Mouse (Mus musculus): Measurements from ENCODE around the gene Clpsl2.
A peak's percentile ranks its signal among the peaks of the same experiment; 100 is the strongest.
"Not testable (repeated sequence)": the region's sequence is repeated elsewhere in the genome, so short reads cannot be mapped to it uniquely, and the experiment has no call there.

Gene Clpsl2

GRCm38 (mm10) chr17:28521071-28521726 lies 28.0 kb upstream of the Clpsl2 start:
- no peak for DNase-seq (ENCODE audit: extremely low read depth, low read depth)

- no peak for DNase-seq (ENCODE audit: extremely low read depth, low read depth)
These were observed 27.3 kb upstream of the Clpsl2 start for GRCm38 (mm10) chr17:28521920-28522319.

- DNase-seq (ENCODE audit: extremely low read depth, low read depth), result peak; percentile 76
These were observed 26.4 kb upstream of the Clpsl2 start for GRCm38 (mm10) chr17:28522623-28523354.

GRCm38 (mm10) chr17:28523355-28524008 lies 25.7 kb upstream of the Clpsl2 start:
- DNase-seq (ENCODE audit: extremely low read depth, low read depth), result peak; percentile 44

- DNase-seq (ENCODE audit: extremely low read depth, low read depth), result no peak
These were observed 25.1 kb upstream of the Clpsl2 start for GRCm38 (mm10) chr17:28524009-28524695.

GRCm38 (mm10) chr17:28524831-28525430 lies 24.3 kb upstream of the Clpsl2 start:
- DNase-seq (ENCODE audit: extremely low read depth, low read depth), result peak; percentile 42

GRCm38 (mm10) chr17:28527184-28528042 lies 21.8 kb upstream of the Clpsl2 start:
- no peak for DNase-seq (ENCODE audit: extremely low read depth, low read depth)

GRCm38 (mm10) chr17:28528043-28528351 lies 21.2 kb upstream of the Clpsl2 start:
- DNase-seq (ENCODE audit: extremely low read depth, low read depth), result peak; percentile 59

- no peak for DNase-seq (ENCODE audit: extremely low read depth, low read depth)
These were observed 20.1 kb upstream of the Clpsl2 start for GRCm38 (mm10) chr17:28529116-28529515.

- DNase-seq (ENCODE audit: extremely low read depth, low read depth), result no peak
These were observed 18.7 kb upstream of the Clpsl2 start, which contains the start of gene Armc12 for GRCm38 (mm10) chr17:28530506-28530905. Armc12 (plus strand) TSS chr17:28530806.

GRCm38 (mm10) chr17:28531946-28532345 lies 17.3 kb upstream of the Clpsl2 start:
- DNase-seq (ENCODE audit: extremely low read depth, low read depth), result no peak

- no peak for DNase-seq (ENCODE audit: extremely low read depth, low read depth)
These were observed 16.7 kb upstream of the Clpsl2 start for GRCm38 (mm10) chr17:28532557-28532956.

- DNase-seq (ENCODE audit: extremely low read depth, low read depth), result no peak
These were observed 15.9 kb upstream of the Clpsl2 start for GRCm38 (mm10) chr17:28533327-28533726.

- DNase-seq (ENCODE audit: extremely low read depth, low read depth), result no peak
These were observed 11.3 kb upstream of the Clpsl2 start for GRCm38 (mm10) chr17:28537881-28538280.

GRCm38 (mm10) chr17:28546925-28547324 lies 2.3 kb upstream of the Clpsl2 start:
- DNase-seq (ENCODE audit: extremely low read depth, low read depth), result no peak

- no peak for DNase-seq (ENCODE audit: extremely low read depth, low read depth)
These were observed 661 bp upstream of the Clpsl2 start for GRCm38 (mm10) chr17:28548550-28548949.

- peak; percentile 40 for DNase-seq (ENCODE audit: extremely low read depth, low read depth)
These were observed 4.0 kb downstream of the Clpsl2 start for GRCm38 (mm10) chr17:28553040-28553793.

- not testable (repeated sequence) for DNase-seq (ENCODE audit: extremely low read depth, low read depth)
These were observed 4.8 kb downstream of the Clpsl2 start for GRCm38 (mm10) chr17:28554021-28554420.

GRCm38 (mm10) chr17:28556635-28557396 lies 7.6 kb downstream of the Clpsl2 start:
- DNase-seq (ENCODE audit: extremely low read depth, low read depth), result no peak

Data from MEL-GATA-1-ER (cell line).